Mouse (Mus musculus) right cerebral cortex, postnatal 25 days (tissue): ENCODE measurements at regions not wholly inside any gene's neighbourhood (a gene's known extent, or its start where the extent isn't known, plus 50 kb on each side); places are given as distances from the start of the nearest gene placed in this dataset.
"Not testable (repeated sequence)": the region's sequence is repeated elsewhere in the genome, so short reads cannot be mapped to it uniquely, and the experiment has no call there.

Source experiments
- DNase-seq: peaks from one replicate; pipeline ENCODE4 v3.0.0; 2022

- no peak for DNase-seq
Observed at GRCm38 (mm10) chr17:4581851-4582250, 412.3 kb upstream of the Arid1b start.

- DNase-seq, result no peak
Observed at GRCm38 (mm10) chr17:4610481-4610880, 383.7 kb upstream of the Arid1b start.

GRCm38 (mm10) chr17:4610993-4611392 lies 383.1 kb upstream of the Arid1b start:
- no peak for DNase-seq

DNA sequence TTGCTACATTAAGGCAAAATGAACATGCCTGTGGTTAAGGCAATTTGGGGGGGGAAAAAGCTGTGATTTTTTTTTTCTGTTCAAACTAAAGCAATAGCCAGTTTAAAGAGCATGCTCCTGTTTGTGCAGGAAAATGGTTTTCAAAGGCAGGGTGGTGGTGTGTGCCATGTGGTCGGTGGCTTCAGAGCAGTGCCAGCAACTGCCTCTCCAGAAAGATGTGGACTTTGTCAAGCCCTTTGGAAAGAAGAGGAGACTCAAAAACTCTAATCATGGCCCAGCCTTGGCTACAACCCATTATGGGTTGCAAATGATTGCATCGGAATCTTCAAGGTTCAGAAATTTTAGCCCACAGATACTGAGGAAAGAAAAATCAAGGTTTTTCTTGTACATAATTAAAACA lies 382.4 kb upstream of the Arid1b start:
- no peak for DNase-seq

DNA sequence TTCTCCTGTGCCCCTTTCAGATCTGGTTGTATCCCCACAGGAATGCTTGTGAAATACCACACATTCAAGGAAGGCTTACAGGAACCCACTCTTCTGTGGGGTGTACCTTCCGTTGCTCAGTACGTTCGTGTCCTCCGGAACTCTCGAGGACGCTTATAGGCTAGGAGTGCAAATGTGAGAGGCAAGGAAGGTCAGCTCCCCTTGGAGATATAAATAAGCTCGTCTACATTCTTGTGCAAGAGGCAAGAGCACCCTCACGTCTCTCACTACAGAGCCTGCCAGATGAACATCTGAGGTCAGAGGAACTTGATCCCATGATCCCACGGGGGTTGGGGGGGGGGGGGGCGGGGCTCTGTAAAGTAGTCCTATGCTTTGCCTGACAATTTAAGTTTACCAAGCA lies 382.0 kb upstream of the Arid1b start:
- no peak for DNase-seq

GRCm38 (mm10) chr17:4612741-4613140 lies 381.4 kb upstream of the Arid1b start:
- DNase-seq, result no peak

DNA sequence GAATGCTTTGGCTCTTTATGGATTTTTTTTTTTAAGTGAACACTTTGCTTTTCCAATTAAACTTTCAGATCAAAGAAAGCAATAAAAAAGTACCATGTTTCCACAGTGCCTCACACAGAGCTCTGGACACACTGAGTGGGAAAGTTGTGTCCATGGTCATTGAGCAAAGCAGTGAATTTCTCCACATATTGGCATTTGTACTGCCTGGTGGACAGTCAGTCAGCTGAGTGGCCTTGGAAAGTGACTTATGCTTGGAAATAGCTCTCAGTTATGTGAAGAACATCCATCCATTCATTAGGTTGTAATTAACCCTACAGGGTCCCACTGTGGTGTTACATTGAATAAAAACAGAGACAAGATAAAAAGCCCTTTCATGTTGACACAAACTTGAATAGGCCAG lies 373.8 kb upstream of the Arid1b start:
- DNase-seq, result no peak

- not testable (repeated sequence) for DNase-seq
Observed at GRCm38 (mm10) chr17:4626126-4626525, 368.0 kb upstream of the Arid1b start.

DNA sequence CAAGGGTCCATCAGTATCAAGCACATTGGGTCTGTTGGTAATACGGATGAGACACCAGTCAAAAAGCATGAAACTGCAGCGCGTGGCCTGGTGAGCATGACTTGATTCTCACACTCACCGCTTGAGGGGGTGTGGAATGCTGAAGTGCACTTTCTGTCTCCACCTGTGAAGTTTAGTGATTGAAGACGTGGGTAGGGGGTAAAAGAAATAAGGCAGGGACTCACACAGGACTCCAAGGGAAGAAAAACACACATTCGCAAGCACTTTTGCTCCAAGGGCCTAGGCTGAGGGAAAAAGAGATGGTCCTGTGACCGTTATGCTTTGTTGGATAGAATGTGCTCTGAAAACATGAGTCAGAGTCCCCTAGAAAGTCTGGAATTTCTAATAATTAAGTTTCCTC lies 366.6 kb upstream of the Arid1b start:
- no peak for DNase-seq

GRCm38 (mm10) chr17:4631122-4631521 lies 363.0 kb upstream of the Arid1b start:
- DNase-seq, result no peak

GRCm38 (mm10) chr17:4632506-4632905 lies 361.6 kb upstream of the Arid1b start:
- no peak for DNase-seq

DNA sequence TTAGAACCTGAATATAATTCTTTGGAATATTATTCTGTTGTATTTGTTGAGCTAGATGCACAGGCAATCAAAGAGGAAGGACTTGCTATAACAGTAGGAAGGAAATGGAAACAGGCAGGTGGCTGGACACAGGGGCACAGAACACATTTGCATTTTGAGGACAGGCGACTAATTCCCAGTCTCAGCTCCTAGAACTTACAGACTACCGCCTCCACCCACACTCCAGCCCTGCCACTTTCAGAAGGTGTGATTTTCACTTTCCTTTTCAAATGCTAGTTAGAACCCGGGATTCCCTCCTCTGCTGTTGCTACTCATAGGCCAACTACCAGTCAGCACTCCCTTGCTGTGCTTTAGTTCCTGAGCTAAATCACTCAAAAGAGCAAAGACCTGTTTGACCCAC lies 360.4 kb upstream of the Arid1b start:
- DNase-seq, result no peak

DNA sequence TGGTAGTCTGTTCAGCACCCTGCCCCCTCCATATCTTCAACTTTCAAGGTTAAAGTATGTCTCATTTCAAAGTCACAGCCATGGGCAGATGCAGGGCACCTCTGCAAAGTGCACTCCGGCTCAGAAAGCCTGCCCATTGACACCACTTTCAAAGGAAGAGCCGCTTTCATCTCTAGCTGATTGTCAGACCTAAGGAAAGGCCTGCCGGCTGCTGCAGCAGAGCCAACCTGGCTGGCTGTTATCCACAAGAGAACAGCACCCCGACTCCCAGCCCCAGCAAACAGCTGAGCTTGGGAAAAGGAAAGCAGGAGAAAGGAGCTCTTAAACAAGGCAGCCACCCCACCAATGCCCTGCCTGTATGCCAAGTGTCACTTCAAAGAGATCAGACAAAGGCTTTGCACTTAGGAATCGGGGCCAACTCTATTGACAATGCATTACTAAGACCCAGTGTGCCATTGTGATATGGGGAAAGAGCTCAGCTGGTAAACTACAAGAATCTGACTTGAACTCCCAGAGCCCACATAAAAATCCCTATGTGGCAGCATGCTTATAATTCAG lies 357.3 kb upstream of the Arid1b start:
- DNase-seq, result no peak

DNA sequence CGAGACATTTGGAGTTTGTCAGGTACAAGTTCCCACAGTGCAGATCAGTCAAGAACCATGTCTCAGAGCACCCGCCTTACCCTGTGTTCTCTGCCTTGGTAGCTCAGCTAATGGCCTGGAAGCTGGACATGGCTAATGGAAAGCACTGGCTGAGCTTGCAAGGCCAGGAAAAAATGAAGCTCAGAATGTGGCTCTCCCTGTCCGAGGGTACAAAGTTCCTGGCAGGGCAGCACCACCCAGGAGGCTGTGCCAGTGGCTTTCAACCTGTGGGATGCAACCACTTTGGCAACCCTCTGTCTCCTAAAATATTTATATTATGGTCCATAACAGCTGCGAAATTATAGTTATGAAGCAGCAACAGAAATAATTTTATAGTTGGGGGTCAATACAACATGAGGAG lies 354.6 kb upstream of the Arid1b start:
- no peak for DNase-seq

DNA sequence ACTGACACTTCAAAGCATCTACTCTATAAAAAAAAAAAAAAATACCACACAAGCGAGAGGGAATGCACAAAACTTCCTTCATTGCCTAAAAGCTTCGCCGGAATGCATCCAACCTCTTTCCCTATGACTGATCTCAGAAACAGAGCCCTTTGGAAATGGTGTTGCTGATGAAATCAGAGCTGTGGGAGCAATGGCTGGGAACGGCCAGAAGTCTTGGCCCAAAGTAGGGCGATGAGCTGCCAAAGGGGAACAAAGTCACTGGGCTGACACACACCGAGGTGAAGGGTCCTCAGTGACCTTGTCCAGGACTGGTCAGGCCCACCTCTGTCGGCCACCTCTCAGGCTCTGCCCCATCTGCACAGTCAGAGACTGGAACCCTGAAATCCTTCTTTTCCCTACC lies 353.6 kb upstream of the Arid1b start:
- DNase-seq, result no peak

DNA sequence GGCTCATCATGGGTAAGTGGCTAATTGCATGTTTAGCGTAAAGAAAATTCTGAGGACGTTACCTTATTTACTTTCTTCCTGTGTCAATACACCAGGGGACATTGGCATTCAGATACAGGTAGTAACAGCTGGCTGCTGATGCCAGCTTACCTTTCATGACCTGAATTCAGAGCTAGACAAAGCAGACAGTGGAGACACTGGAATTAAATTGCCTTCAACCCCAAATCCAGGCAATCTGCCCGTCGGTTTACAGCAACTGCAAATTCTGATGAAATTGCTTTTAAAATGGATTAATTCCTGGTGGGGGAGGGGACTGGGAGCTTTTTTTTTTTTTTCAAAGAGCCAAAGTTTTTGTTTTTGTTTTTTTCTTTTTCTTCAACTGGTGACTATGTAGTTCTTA lies 353.0 kb upstream of the Arid1b start:
- no peak for DNase-seq

DNA sequence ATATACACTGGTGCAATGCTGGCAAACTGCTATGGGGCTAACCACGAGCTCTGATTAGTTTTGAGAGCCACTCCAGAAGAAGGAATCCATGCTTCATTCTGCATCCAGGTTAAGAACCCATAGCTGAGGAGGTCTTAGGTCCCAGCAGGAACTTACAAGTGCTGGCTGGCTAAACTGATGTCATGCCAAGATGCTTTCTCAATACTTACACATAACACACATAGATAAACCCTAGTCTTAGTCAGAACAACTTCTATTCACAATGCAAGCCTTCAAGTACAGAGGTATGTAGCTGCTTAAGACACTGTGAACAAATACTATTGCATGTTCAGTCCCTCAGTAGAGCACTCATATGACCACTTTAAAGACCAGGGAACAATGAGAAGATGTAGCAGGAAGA lies 352.1 kb upstream of the Arid1b start:
- DNase-seq, result no peak

- no peak for DNase-seq
Observed at GRCm38 (mm10) chr17:4643343-4643742, 350.8 kb upstream of the Arid1b start.

GRCm38 (mm10) chr17:4648603-4649002 lies 345.5 kb upstream of the Arid1b start:
- DNase-seq, result no peak

- DNase-seq, result no peak
Observed at GRCm38 (mm10) chr17:4654221-4654620, 339.9 kb upstream of the Arid1b start.

- no peak for DNase-seq
Observed at GRCm38 (mm10) chr17:4661996-4662395, 332.1 kb upstream of the Arid1b start.

- DNase-seq, result no peak
Observed at GRCm38 (mm10) chr17:4668511-4668910, 325.6 kb upstream of the Arid1b start.

GRCm38 (mm10) chr17:4673271-4673670 lies 320.9 kb upstream of the Arid1b start:
- no peak for DNase-seq

DNA sequence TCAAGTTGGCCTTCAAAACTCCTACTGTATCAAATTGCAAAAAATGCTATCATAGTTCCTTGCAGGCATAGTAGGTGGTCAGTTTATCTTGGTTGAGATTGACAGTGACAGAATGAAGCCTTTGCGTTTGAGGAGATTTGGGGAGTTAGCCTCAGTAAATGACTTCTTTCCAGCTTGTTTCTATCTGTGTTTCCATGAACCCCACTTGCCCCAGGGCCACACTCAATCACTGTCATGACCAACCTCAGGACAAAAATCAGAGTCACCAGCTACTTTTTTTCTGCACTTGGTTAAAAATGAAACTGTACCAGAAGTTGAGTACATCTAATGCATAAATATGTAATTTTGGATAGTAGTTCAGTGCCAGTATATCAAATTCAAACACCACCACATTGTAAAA lies 287.7 kb upstream of the Arid1b start:
- DNase-seq, result no peak

- DNase-seq, result no peak
Observed at GRCm38 (mm10) chr17:4721061-4721460, 273.1 kb upstream of the Arid1b start.

DNA sequence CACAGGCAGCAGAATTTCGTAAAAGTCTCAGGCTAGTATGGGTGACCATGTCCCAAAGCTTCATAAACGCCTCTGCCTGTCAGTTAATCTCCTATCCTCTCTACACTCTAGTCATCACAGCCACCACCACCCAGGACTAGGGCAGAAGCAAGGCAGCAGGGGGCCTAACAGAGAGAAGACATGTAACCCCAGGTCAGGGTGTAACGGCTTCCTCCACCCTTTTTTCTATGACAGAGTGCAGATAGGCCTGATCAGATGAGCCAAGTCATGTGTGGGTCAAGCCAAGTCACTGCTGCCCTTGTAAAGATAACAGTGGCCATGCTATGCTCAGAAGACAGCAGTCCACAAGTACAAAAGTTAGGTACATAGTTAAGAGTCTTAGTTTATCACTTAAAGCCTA lies 270.1 kb upstream of the Arid1b start:
- no peak for DNase-seq
